Mouse (Mus musculus) NIH3T3 (cell line): ENCODE data around the gene Csn3.

ENCODE experiments used
- DNase-seq: peaks from one replicate; pipeline ENCODE4 v3.0.0-alpha.2; 2012; ENCODE audit warnings: low read depth

Csn3 gene

GRCm38 (mm10) chr5:87925372-87925771 lies at the start of gene Csn3:
Gene Csn3 (plus strand): TSS chr5:87925579.
- DNase-seq: no peak

GRCm38 (mm10) chr5:87884729-87885128 lies 40.6 kb upstream of the Csn3 start, which contains the start of gene Odam:
Gene Odam (plus strand): TSS chr5:87885029.
- no peak for DNase-seq

GRCm38 (mm10) chr5:87931603-87932002 lies 6.2 kb downstream of the Csn3 start:
- no peak for DNase-seq

- no peak for DNase-seq
Measured at GRCm38 (mm10) chr5:87940752-87941151, 15.4 kb downstream of the Csn3 start.

GRCm38 (mm10) chr5:87942515-87942914 lies 17.1 kb downstream of the Csn3 start:
- DNase-seq: no peak

- DNase-seq: no peak
Measured at GRCm38 (mm10) chr5:87951836-87952235, 26.5 kb downstream of the Csn3 start.

- DNase-seq: no peak
Measured at GRCm38 (mm10) chr5:87969201-87969600, 43.8 kb downstream of the Csn3 start, which contains the start of the genes 2310003L06Rik and Gm28434. Gene 2310003L06Rik (plus strand): TSS chr5:87969459. Gene Gm28434 (plus strand): TSS chr5:87969517.

GRCm38 (mm10) chr5:87979139-87979538 lies 53.8 kb downstream of the Csn3 start, which contains the start of gene Cabs1:
Gene Cabs1 (plus strand): TSS chr5:87979439.
- no peak for DNase-seq
